Mouse (Mus musculus) colon, adult 2 months (tissue): ENCODE data around the gene Pou6f2. TPM values are rescaled to one million over a fixed set of nuclear protein-coding genes. Genes with fewer than 3 reads are reported as not detected.

Experiments
- polyA plus RNA-seq: library from polyadenylated mRNA; depleted of rRNA; stranded (reverse); fragments of >200 nt; gene quantifications from 2 replicates; pipeline ENCODE4 v1.2.3, GENCODE M21; 2012; rRNA removed

Pou6f2 gene
- polyA plus RNA-seq = not detected in 2 replicates

DNA sequence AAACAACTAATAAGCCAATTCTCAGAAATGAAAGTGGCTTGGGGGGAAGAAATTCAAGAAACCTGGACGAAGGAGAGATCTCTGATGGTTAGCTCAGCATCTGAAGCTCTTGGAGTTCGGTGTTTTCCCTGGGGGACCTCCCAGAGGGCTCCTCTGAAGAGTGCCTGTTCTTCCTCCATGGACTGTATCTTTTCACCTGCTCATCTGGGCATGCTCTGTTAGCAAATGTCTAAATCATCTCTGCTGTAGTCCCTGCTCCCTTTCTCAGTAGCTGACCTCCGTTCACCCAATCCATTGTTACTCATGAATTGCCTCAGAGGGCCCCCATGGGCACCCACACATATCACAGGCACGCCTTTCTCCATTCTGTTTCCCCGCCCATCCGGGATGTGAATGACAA, at the start of gene Pou6f2:
Pou6f2 (minus strand) TSS at position 101 of the 400 bp plus-strand sequence.

